Mouse (Mus musculus): Measurements from ENCODE around the gene Ccdc124.

The Ccdc124 gene

GRCm38 (mm10) chr8:70873364-70873985 is at the start of gene Ccdc124:
Gene Ccdc124 (minus strand): TSS chr8:70873935.
- DNase-seq (ENCODE audit: low spot score) = peak; percentile 91

- DNase-seq (ENCODE audit: low spot score) = no peak
Observed at GRCm38 (mm10) chr8:70920049-70920922, 46.6 kb upstream of the Ccdc124 start.

- no peak for DNase-seq (ENCODE audit: low spot score)
Observed at GRCm38 (mm10) chr8:70914704-70915103, 41.0 kb upstream of the Ccdc124 start.

GRCm38 (mm10) chr8:70913523-70913922 is 39.8 kb upstream of the Ccdc124 start:
- no peak for DNase-seq (ENCODE audit: low spot score)

- no peak for DNase-seq (ENCODE audit: low spot score)
Observed at GRCm38 (mm10) chr8:70912955-70913354, 39.2 kb upstream of the Ccdc124 start.

GRCm38 (mm10) chr8:70911596-70911995 is 37.9 kb upstream of the Ccdc124 start:
- DNase-seq (ENCODE audit: low spot score) = no peak

GRCm38 (mm10) chr8:70907518-70907917 is 33.8 kb upstream of the Ccdc124 start:
- no peak for DNase-seq (ENCODE audit: low spot score)

- DNase-seq (ENCODE audit: low spot score) = peak; percentile 58
Observed at GRCm38 (mm10) chr8:70905831-70906736, 32.3 kb upstream of the Ccdc124 start, which contains the start of gene Map1s. Gene Map1s (plus strand): TSS chr8:70905932.

GRCm38 (mm10) chr8:70905463-70905830 is 31.7 kb upstream of the Ccdc124 start:
- no peak for DNase-seq (ENCODE audit: low spot score)

GRCm38 (mm10) chr8:70904532-70904931 is 30.8 kb upstream of the Ccdc124 start:
- DNase-seq (ENCODE audit: low spot score) = no peak

- DNase-seq (ENCODE audit: low spot score) = no peak
Observed at GRCm38 (mm10) chr8:70903582-70903981, 29.8 kb upstream of the Ccdc124 start.

GRCm38 (mm10) chr8:70903112-70903511 is 29.4 kb upstream of the Ccdc124 start:
- no peak for DNase-seq (ENCODE audit: low spot score)

- DNase-seq (ENCODE audit: low spot score) = no peak
Observed at GRCm38 (mm10) chr8:70902211-70902610, 28.5 kb upstream of the Ccdc124 start.

GRCm38 (mm10) chr8:70900872-70901387 is 27.2 kb upstream of the Ccdc124 start:
- no peak for DNase-seq (ENCODE audit: low spot score)

GRCm38 (mm10) chr8:70899226-70899625 is 25.5 kb upstream of the Ccdc124 start:
- DNase-seq (ENCODE audit: low spot score) = no peak

- no peak for DNase-seq (ENCODE audit: low spot score)
Observed at GRCm38 (mm10) chr8:70898661-70899198, 25.0 kb upstream of the Ccdc124 start.

- peak; percentile 81 for DNase-seq (ENCODE audit: low spot score)
Observed at GRCm38 (mm10) chr8:70897681-70898413, 24.1 kb upstream of the Ccdc124 start.

GRCm38 (mm10) chr8:70897021-70897680 is 23.4 kb upstream of the Ccdc124 start, which contains the start of gene Rpl18a:
Gene Rpl18a (minus strand): TSS chr8:70897412.
- DNase-seq (ENCODE audit: low spot score) = peak; percentile 90

GRCm38 (mm10) chr8:70896316-70897020 is 22.7 kb upstream of the Ccdc124 start:
- no peak for DNase-seq (ENCODE audit: low spot score)

Measured in spleen, adult 12 weeks (tissue).